Mouse (Mus musculus) induced T-regulatory cell, adult 2 months (primary cell): ENCODE measurements around the gene Gm10722.
A peak's percentile ranks its signal among the peaks of the same experiment; 100 is the strongest.
"Not testable (repeated sequence)": the region's sequence is repeated elsewhere in the genome, so short reads cannot be mapped to it uniquely, and the experiment has no call there.

ENCODE experiments used
- DNase-seq: peaks from one replicate; pipeline ENCODE4 v3.0.0-alpha.2; 2012; ENCODE audit warnings: low read depth

Gm10722 gene

GRCm38 (mm10) chr9:3025653-3026052 lies 24.9 kb downstream of the Gm10722 start:
- DNase-seq: not testable (repeated sequence)

GRCm38 (mm10) chr9:3026136-3026535 lies 25.4 kb downstream of the Gm10722 start:
- DNase-seq: not testable (repeated sequence)

GRCm38 (mm10) chr9:3026741-3027140 lies 26.0 kb downstream of the Gm10722 start:
- not testable (repeated sequence) for DNase-seq

- DNase-seq: peak; percentile 70
Measured at GRCm38 (mm10) chr9:3027200-3027599, 26.5 kb downstream of the Gm10722 start.

GRCm38 (mm10) chr9:3029276-3030000 lies 28.7 kb downstream of the Gm10722 start:
- not testable (repeated sequence) for DNase-seq

- peak; percentile 94 for DNase-seq
Measured at GRCm38 (mm10) chr9:3030677-3031318, 30.1 kb downstream of the Gm10722 start.

GRCm38 (mm10) chr9:3034299-3034698 lies 33.6 kb downstream of the Gm10722 start, which contains the start of gene Gm17535:
Gene Gm17535 (plus strand): TSS chr9:3034599.
- DNase-seq: not testable (repeated sequence)

- not testable (repeated sequence) for DNase-seq
Measured at GRCm38 (mm10) chr9:3036577-3036976, 35.9 kb downstream of the Gm10722 start, which contains the start of gene Gm10715. Gene Gm10715 (plus strand): TSS chr9:3036877.

- peak; percentile 40 for DNase-seq
Measured at GRCm38 (mm10) chr9:3038161-3038560, 37.4 kb downstream of the Gm10722 start.
